Mouse (Mus musculus) adrenal gland, adult 2 months (tissue): ENCODE measurements at regions not wholly inside any gene's neighbourhood (a gene's known extent, or its start where the extent isn't known, plus 50 kb on each side); places are given as distances from the start of the nearest gene placed in this dataset.
"Not testable (repeated sequence)": the region's sequence is repeated elsewhere in the genome, so short reads cannot be mapped to it uniquely, and the experiment has no call there.

Experiments used
- DNase-seq: peaks from one replicate; pipeline ENCODE4 v3.0.0; 2021

- DNase-seq: peak; percentile 40
These were observed 60.5 kb upstream of the Tmem200a start for GRCm38 (mm10) chr10:26139100-26140093.

GRCm38 (mm10) chr10:26152586-26152985 is 73.7 kb upstream of the Tmem200a start:
- DNase-seq: no peak

DNA sequence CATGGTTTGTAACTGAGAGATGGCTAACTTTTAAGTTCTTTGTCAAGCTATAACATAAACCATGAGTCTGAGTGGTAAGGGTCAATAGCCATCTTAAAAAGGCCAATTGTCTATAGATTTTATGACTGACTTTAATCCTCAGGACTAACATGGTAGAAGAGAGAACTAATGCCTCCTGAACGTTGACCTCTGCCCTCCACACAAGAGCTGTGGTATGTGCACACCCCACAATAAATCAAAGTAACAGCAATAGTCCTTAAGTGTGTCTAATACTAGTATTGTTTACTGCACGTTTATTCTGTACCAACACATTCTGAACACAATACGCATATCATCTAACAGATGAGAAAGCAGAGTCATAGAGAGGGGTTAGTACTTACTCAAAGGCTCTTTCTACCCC is 70.7 kb upstream of the Samd3 start:
- no peak for DNase-seq

DNA sequence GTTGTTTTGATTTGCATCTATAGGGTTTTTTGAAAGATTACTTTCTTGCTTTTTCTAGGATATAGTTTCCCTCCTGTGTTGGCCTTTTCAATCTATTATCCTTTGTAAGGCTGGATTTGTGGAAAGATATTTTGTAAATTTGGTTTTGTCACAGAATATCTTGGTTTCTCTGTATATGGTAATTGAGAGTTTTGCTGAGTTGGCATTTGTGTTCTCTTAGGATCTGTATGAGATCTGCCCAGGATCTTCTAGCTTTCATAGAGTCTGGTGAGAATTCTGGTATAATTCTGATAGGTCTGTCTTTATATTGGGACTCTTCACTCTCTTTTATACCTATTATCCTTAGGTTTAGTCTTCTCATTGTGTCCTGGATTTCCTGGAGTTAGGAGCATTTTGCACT is 68.4 kb upstream of the Samd3 start:
- not testable (repeated sequence) for DNase-seq

DNA sequence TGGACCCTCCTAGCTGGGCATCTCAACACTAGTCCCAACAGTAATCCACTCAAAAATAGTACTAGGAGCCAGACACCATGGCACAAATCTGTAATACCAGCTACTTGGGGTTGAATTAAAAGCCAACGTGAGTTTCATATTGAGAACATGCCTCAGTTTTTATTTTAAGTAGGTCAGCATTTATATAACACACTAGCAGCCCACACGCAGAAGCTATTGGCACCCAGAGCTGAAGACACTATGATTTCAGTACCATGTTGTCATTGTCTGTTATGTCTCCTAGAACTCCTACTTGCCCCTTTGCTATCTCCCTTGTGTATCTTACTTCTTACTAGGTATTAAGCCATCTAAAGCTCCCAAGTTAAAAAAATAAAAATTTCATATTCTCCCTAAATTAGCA is 65.0 kb upstream of the Samd3 start:
- no peak for DNase-seq

GRCm38 (mm10) chr10:26177591-26177990 is 51.9 kb upstream of the Samd3 start:
- DNase-seq: no peak

GRCm38 (mm10) chr10:26178356-26178755 is 51.2 kb upstream of the Samd3 start:
- no peak for DNase-seq
